Mouse (Mus musculus): ENCODE measurements at regions not wholly inside any gene's neighbourhood (a gene's known extent, or its start where the extent isn't known, plus 50 kb on each side); places are given as distances from the start of the nearest gene placed in this dataset.

DNA sequence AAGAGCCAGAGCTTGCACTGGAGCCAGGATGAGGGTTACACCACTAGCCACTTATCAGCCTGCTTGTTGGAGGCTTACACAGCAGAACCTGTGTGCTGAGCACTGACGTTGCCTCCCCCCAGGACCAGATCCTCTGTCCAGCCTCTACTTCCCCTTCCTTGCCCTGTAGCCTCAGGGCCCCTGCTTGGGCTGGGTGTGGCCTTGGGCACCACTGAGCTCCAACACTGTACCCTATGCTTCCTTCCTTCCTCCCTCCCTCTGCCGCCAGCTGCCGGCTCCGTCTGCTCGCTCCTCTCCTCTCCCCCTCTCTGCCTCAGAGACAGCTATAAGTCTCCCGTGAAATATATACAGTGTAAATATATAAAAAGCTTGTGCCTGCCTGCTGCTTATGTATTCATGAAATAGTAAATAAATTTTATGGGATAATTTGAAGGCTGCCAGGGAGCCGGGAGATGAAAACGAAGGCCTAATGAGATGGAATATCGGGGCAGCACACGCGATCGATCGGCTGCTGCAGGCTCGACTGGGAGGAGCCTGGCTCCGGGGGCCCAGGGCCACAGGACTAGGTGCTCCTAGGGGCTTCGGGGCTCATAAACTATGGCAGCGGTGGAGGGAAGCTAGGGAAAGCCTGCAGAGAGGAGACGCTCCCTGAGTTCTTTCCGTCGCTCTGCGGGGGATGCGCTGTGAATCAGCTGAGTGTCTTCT, 135.6 kb downstream of the Rbm19 start:
- no peaks in the 10 kb centered on the region for H3K36me3 ChIP-seq (ENCODE audit: control insufficient read depth, insufficient read depth, low read length)
- H3K4me3 ChIP-seq (replicated peaks; ENCODE audit: low read length): no peak overlapping the region; the same call in 1 of the 2 replicates
- H3K27ac ChIP-seq (ENCODE audit: low read length): no peak overlapping the region
- no peak for ATAC-seq (ENCODE audit: insufficient read depth, low FRiP score)
- peak overlapping the region; percentile 45 for H3K4me2 ChIP-seq (ENCODE audit: low read depth, low read length)
- H3K4me1 ChIP-seq (ENCODE audit: control insufficient read depth, insufficient read depth, low read length): peaks cover 3% of the 10 kb centered on the region; the same call in 1 of the 2 replicates
- H3K9me3 ChIP-seq (replicated peaks; ENCODE audit: control insufficient read depth, low read length): no peaks in the 10 kb centered on the region
- WGBS: 10% methylated on average over 22 of the region's 22 CpGs
- H3K27me3 ChIP-seq (ENCODE audit: control insufficient read depth, insufficient read depth, low read length): no peaks in the 10 kb centered on the region
- no peak overlapping the region for H3K9ac ChIP-seq (ENCODE audit: low read length)

DNA sequence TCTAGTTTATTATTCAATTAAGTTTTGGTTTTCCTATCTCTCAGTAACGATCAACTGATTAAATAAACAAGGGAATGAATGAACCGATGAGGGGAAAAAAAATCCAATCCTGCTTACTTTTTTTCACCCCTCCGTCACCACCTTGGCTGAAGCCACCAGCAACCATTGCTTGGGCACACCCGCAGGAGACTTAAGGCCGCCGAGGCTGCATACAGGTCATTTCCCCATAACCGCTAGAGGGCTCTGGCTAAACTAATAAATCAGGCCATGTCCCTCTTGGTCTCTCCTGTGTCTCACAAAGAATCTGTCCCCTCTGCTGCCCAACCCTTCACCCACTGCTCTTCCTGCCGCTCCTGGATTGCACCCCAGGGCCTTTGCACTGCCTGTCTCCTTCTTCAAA, 136.3 kb downstream of the Rbm19 start:
- no peak overlapping the region; the same call in 1 of the 2 replicates for H3K4me3 ChIP-seq (replicated peaks; ENCODE audit: low read length)
- peak overlapping the region; percentile 45; the same call in 1 of the 2 replicates for H3K4me2 ChIP-seq (ENCODE audit: low read depth, low read length)
- no peaks in the 10 kb centered on the region for H3K27me3 ChIP-seq (ENCODE audit: control insufficient read depth, insufficient read depth, low read length)
- no peaks in the 10 kb centered on the region for H3K9me3 ChIP-seq (replicated peaks; ENCODE audit: control insufficient read depth, low read length)
- 16% methylated on average over 8 of the region's 8 CpGs for WGBS
- ATAC-seq (ENCODE audit: insufficient read depth, low FRiP score): no peak; the same call in 1 of the 2 replicates
- no peak overlapping the region for H3K27ac ChIP-seq (ENCODE audit: low read length)
- no peak overlapping the region for H3K9ac ChIP-seq (ENCODE audit: low read length)
- no peaks in the 10 kb centered on the region for H3K36me3 ChIP-seq (ENCODE audit: control insufficient read depth, insufficient read depth, low read length)
- peaks cover 3% of the 10 kb centered on the region; the same call in 1 of the 2 replicates for H3K4me1 ChIP-seq (ENCODE audit: control insufficient read depth, insufficient read depth, low read length)

DNA sequence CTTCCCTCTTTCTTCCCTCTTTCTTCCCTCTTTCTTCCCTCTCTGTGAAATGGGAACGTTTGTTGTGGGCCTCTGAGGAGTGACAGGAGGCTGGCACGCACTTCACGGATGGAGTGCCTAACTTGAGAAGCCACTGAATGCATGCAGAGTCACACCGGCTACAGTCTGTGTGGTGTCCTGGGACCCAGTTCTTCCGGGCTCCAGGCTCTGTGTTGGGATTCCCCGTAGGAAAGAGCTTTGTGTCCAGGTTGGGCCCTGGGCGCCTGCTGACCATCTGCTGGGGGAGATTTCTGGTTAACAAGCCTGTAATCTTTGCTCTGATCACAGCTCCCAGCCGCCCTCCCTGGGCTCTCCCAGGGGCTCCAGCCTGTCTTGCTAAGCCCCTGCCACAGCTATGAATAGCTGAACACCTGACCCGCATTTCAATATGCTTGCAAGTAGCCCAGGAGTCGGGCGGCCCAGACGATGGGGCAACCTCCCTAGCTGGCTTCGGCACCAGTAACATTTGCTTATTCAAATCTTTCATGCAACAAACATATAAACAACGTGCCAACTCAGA, 146.5 kb downstream of the Rbm19 start:
- 54% methylated on average over 14 of the region's 14 CpGs for WGBS
- Histone ChIP-seq H3K27me3 (ENCODE audit: control insufficient read depth, insufficient read depth, low read length) (peaks cover 8% of the 10 kb centered on the region), H3K36me3 (ENCODE audit: control insufficient read depth, insufficient read depth, low read length) (no peaks in the 10 kb centered on the region), H3K9ac (ENCODE audit: low read length) (no peak overlapping the region), H3K9me3 (replicated peaks; ENCODE audit: control insufficient read depth, low read length) (no peaks in the 10 kb centered on the region), H3K27ac (ENCODE audit: low read length) (no peak overlapping the region), H3K4me2 (ENCODE audit: low read depth, low read length) (no peak overlapping the region), H3K4me1 (ENCODE audit: control insufficient read depth, insufficient read depth, low read length) (no peaks in the 10 kb centered on the region), H3K4me3 (replicated peaks; ENCODE audit: low read length) (no peak overlapping the region)
- ATAC-seq (ENCODE audit: insufficient read depth, low FRiP score): no peak

DNA sequence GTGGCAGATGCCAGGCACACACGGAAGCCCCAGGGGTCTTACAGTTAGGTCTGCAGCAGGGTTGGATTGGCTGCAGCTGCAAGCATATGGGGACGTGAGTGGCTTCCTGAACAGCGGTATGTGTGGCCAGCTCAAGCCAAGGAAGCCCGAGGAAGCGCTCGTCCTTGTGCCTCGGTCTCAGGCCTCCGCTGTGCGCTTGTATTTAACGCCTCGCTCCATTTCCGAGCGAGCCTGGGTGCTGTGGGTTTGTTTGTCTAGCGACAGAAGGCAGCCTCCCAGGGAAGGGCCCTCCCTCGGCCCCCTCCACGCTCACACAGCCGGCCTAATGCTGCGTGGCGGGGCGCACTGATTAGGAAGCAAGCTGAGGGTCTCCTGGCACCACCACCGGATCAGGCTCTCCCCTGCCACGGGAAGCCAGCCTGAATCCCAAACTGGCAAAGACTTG, 153.2 kb downstream of the Rbm19 start:
- H3K9me3 ChIP-seq (replicated peaks; ENCODE audit: control insufficient read depth, low read length): no peaks in the 10 kb centered on the region
- peaks cover 4% of the 10 kb centered on the region; the same call in 1 of the 2 replicates for H3K27me3 ChIP-seq (ENCODE audit: control insufficient read depth, insufficient read depth, low read length)
- ATAC-seq (ENCODE audit: insufficient read depth, low FRiP score): no peak
- no peak overlapping the region for H3K9ac ChIP-seq (ENCODE audit: low read length)
- H3K4me2 ChIP-seq (ENCODE audit: low read depth, low read length): peak overlapping the region; percentile 34
- WGBS: 15% methylated on average over 22 of the region's 22 CpGs
- H3K27ac ChIP-seq (ENCODE audit: low read length): no peak overlapping the region
- H3K4me1 ChIP-seq (ENCODE audit: control insufficient read depth, insufficient read depth, low read length): no peaks in the 10 kb centered on the region
- no peak overlapping the region for H3K4me3 ChIP-seq (replicated peaks; ENCODE audit: low read length)
- H3K36me3 ChIP-seq (ENCODE audit: control insufficient read depth, insufficient read depth, low read length): no peaks in the 10 kb centered on the region

DNA sequence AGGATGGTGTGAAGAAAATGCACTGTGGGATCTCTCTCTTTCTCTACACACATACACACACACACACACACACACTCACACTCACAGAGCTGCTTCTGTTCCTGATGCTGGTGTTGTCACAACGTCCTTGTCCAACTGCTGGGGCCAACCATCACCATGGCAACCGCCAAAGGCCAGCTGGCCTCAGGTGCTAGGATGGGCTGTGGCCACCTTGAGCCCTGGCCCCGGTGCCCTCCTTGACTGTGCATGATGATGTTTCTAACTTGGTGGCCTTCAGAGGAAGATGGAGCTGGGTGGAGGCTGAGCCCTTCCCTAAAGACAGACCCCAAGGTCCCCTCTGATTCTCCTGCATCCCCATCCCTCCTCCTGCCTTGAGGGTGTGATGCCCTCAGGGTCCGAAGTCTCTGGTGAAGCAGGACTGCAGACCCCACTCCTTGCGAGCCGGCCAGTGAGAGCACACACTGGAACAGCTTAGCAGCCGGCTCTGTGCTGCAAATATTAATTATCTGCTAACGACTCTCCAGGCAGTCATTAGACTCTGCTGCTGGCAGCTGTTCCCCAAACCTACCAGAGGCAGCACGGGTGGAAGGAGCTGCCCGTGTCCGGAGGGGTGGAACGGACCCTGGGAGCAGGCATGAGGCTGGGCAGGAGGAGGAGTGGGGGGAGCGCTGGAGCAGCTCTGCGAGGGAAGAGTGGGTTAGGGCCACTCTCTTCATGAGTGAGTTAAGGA, 154.8 kb downstream of the Rbm19 start:
- H3K9ac ChIP-seq (ENCODE audit: low read length): no peak overlapping the region
- no peak for ATAC-seq (ENCODE audit: insufficient read depth, low FRiP score)
- no peaks in the 10 kb centered on the region for H3K4me1 ChIP-seq (ENCODE audit: control insufficient read depth, insufficient read depth, low read length)
- WGBS: 52% methylated on average over 14 of the region's 14 CpGs
- no peak overlapping the region for H3K4me2 ChIP-seq (ENCODE audit: low read depth, low read length)
- H3K4me3 ChIP-seq (replicated peaks; ENCODE audit: low read length): no peak overlapping the region
- no peaks in the 10 kb centered on the region for H3K9me3 ChIP-seq (replicated peaks; ENCODE audit: control insufficient read depth, low read length)
- no peak overlapping the region for H3K27ac ChIP-seq (ENCODE audit: low read length)
- H3K36me3 ChIP-seq (ENCODE audit: control insufficient read depth, insufficient read depth, low read length): no peaks in the 10 kb centered on the region
- peaks cover 4% of the 10 kb centered on the region; the same call in 1 of the 2 replicates for H3K27me3 ChIP-seq (ENCODE audit: control insufficient read depth, insufficient read depth, low read length)

- 75% methylated on average over 9 of the region's 9 CpGs for WGBS
- no peak overlapping the region for H3K27ac ChIP-seq (ENCODE audit: low read length)
- 0 out of 2 replicates have a peak, but pooled peaks cover 2% of the 10 kb centered on the region for H3K4me1 ChIP-seq (ENCODE audit: control insufficient read depth, insufficient read depth, low read length)
- no peak for ATAC-seq (ENCODE audit: insufficient read depth, low FRiP score)
- H3K27me3 ChIP-seq (ENCODE audit: control insufficient read depth, insufficient read depth, low read length): peaks cover 20% of the 10 kb centered on the region
- no peak overlapping the region for H3K4me3 ChIP-seq (replicated peaks; ENCODE audit: low read length)
- no peaks in the 10 kb centered on the region for H3K36me3 ChIP-seq (ENCODE audit: control insufficient read depth, insufficient read depth, low read length)
- H3K4me2 ChIP-seq (ENCODE audit: low read depth, low read length): no peak overlapping the region
- H3K9me3 ChIP-seq (replicated peaks; ENCODE audit: control insufficient read depth, low read length): no peaks in the 10 kb centered on the region
- no peak overlapping the region for H3K9ac ChIP-seq (ENCODE audit: low read length)
These were observed 155.3 kb upstream of the Lhx5 start for GRCm38 (mm10) chr5:120276229-120276628.

DNA sequence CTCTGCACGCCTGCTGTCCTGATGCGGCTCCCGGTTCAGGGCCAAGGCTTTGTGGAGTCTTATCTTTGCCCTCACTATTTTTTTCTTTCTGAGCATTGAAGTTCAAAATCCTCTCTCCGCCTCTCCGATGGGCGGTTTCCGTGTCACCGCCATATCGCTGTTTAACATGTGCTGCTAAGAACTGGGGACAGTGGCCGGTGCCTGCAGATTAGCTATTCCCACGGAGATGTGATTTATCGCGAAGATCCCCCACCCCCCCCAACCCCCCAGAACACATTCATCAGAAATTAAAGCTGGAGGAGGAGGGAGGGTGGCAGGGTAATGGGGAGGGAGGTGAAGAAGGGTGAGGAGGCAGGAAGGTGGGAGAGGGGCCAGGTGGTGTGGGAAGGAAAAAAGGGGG, 151.2 kb upstream of the Lhx5 start:
- Histone ChIP-seq H3K4me3 (replicated peaks; ENCODE audit: low read length) (no peak overlapping the region), H3K9me3 (replicated peaks; ENCODE audit: control insufficient read depth, low read length) (no peaks in the 10 kb centered on the region), H3K27ac (ENCODE audit: low read length) (no peak overlapping the region), H3K36me3 (ENCODE audit: control insufficient read depth, insufficient read depth, low read length) (no peaks in the 10 kb centered on the region), H3K4me2 (ENCODE audit: low read depth, low read length) (no peak overlapping the region), H3K4me1 (ENCODE audit: control insufficient read depth, insufficient read depth, low read length) (0 out of 2 replicates have a peak, but pooled peaks cover 2% of the 10 kb centered on the region), H3K27me3 (ENCODE audit: control insufficient read depth, insufficient read depth, low read length) (peaks cover 38% of the 10 kb centered on the region), H3K9ac (ENCODE audit: low read length) (no peak overlapping the region)
- under 1% methylated on average over 13 of the region's 13 CpGs for WGBS
- no peak for ATAC-seq (ENCODE audit: insufficient read depth, low FRiP score)

- Histone ChIP-seq H3K9ac (ENCODE audit: low read length) (no peak overlapping the region), H3K27me3 (ENCODE audit: control insufficient read depth, insufficient read depth, low read length) (peaks cover 39% of the 10 kb centered on the region), H3K36me3 (ENCODE audit: control insufficient read depth, insufficient read depth, low read length) (no peaks in the 10 kb centered on the region), H3K4me2 (ENCODE audit: low read depth, low read length) (no peak overlapping the region), H3K27ac (ENCODE audit: low read length) (no peak overlapping the region), H3K9me3 (replicated peaks; ENCODE audit: control insufficient read depth, low read length) (no peaks in the 10 kb centered on the region), H3K4me3 (replicated peaks; ENCODE audit: low read length) (no peak overlapping the region), H3K4me1 (ENCODE audit: control insufficient read depth, insufficient read depth, low read length) (0 out of 2 replicates have a peak, but pooled peaks cover 2% of the 10 kb centered on the region)
- 9% methylated on average over 22 of the region's 22 CpGs for WGBS
- ATAC-seq (ENCODE audit: insufficient read depth, low FRiP score): no peak
These were observed 150.4 kb upstream of the Lhx5 start for GRCm38 (mm10) chr5:120280991-120281602.

Data from stomach, embryonic 16.5 days (tissue).